Mouse (Mus musculus): ENCODE results near the gene Nfib. TPM values are rescaled to one million over a fixed set of nuclear protein-coding genes. Genes with fewer than 3 reads are reported as not detected.

Gene Nfib
- polyA plus RNA-seq, 1 experiment from 2014 or later = 113 TPM

DNA sequence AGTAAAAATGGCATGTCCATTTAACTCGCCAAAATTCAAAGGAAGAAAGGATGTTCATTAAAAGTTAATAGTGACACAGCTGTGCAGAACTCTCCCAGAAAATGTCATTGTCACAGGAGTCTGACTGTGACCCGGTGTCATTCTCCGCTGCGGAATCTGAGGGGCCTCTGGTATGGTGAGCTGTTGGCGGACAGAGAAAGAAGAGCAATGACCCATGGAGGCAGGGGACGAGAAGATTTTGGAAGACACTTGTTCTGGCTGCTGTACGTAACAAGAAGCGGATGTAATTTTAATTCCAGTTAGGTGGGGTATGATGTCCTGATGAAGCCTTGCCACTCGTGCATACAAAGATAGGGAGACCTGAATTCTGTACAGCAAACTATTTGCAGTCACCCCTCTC is 120.0 kb downstream of the Nfib start:
- H3K4me1 ChIP-seq = peaks cover 10% of the 10 kb centered on the region
- H3K9me3 ChIP-seq = no peaks in the 10 kb centered on the region
- ATAC-seq (ENCODE audit: borderline replicate concordance, extremely low read depth, low FRiP score, low TSS enrichment) = no peak
- no peaks in the 10 kb centered on the region for H3K27me3 ChIP-seq
- WGBS = 82% methylated on average over 9 of the region's 9 CpGs
- H3K4me2 ChIP-seq = no peak overlapping the region
- no peak overlapping the region for H3K27ac ChIP-seq
- no peak overlapping the region for H3K4me3 ChIP-seq
- no peak overlapping the region for H3K9ac ChIP-seq
- no peaks in the 10 kb centered on the region for H3K36me3 ChIP-seq

- Histone ChIP-seq H3K9ac (no peak overlapping the region), H3K4me2 (no peak overlapping the region), H3K36me3 (no peaks in the 10 kb centered on the region), H3K9me3 (no peaks in the 10 kb centered on the region), H3K27me3 (no peaks in the 10 kb centered on the region), H3K27ac (no peak overlapping the region), H3K4me1 (peaks cover 8% of the 10 kb centered on the region), H3K4me3 (no peak overlapping the region)
- WGBS = 96% methylated on average over 5 of the region's 5 CpGs
- no peak for ATAC-seq (ENCODE audit: borderline replicate concordance, extremely low read depth, low FRiP score, low TSS enrichment)
Measured at GRCm38 (mm10) chr4:82585056-82585455, 120.5 kb downstream of the Nfib start.

GRCm38 (mm10) chr4:82584548-82584947 is 121.0 kb downstream of the Nfib start:
- H3K36me3 ChIP-seq = no peaks in the 10 kb centered on the region
- no peak overlapping the region for H3K9ac ChIP-seq
- no peak overlapping the region for H3K4me2 ChIP-seq
- 46% methylated on average over 4 of the region's 4 CpGs for WGBS
- no peaks in the 10 kb centered on the region for H3K27me3 ChIP-seq
- ATAC-seq (ENCODE audit: borderline replicate concordance, extremely low read depth, low FRiP score, low TSS enrichment) = no peak
- no peaks in the 10 kb centered on the region for H3K9me3 ChIP-seq
- H3K4me3 ChIP-seq = no peak overlapping the region
- peaks cover 4% of the 10 kb centered on the region for H3K4me1 ChIP-seq
- H3K27ac ChIP-seq = no peak overlapping the region

GRCm38 (mm10) chr4:82573291-82573605 is 132.3 kb downstream of the Nfib start:
- H3K4me3 ChIP-seq = no peak overlapping the region
- ATAC-seq (ENCODE audit: borderline replicate concordance, extremely low read depth, low FRiP score, low TSS enrichment) = no peak
- H3K4me2 ChIP-seq = no peak overlapping the region
- H3K27me3 ChIP-seq = no peaks in the 10 kb centered on the region
- no peak overlapping the region for H3K9ac ChIP-seq
- 0 out of 2 replicates have a peak, but pooled peaks cover 7% of the 10 kb centered on the region for H3K4me1 ChIP-seq
- H3K36me3 ChIP-seq = no peaks in the 10 kb centered on the region
- 0 out of 2 replicates have a peak overlapping the region, but pooled peaks have one; percentile 3 for H3K27ac ChIP-seq
- H3K9me3 ChIP-seq = no peaks in the 10 kb centered on the region
- WGBS = 65% methylated on average over 7 of the region's 7 CpGs

- Histone ChIP-seq H3K9me3 (no peaks in the 10 kb centered on the region), H3K9ac (no peak overlapping the region), H3K4me2 (no peak overlapping the region), H3K27me3 (no peaks in the 10 kb centered on the region), H3K4me1 (0 out of 2 replicates have a peak, but pooled peaks cover 7% of the 10 kb centered on the region), H3K27ac (0 out of 2 replicates have a peak overlapping the region, but pooled peaks have one; percentile 3), H3K4me3 (no peak overlapping the region), H3K36me3 (no peaks in the 10 kb centered on the region)
- ATAC-seq (ENCODE audit: borderline replicate concordance, extremely low read depth, low FRiP score, low TSS enrichment) = peak; percentile 72
- WGBS = 57% methylated on average over 13 of the region's 13 CpGs
Measured at GRCm38 (mm10) chr4:82572410-82573290, 132.9 kb downstream of the Nfib start.

GRCm38 (mm10) chr4:82558816-82559215 is 146.7 kb downstream of the Nfib start:
- no peak overlapping the region for H3K4me3 ChIP-seq
- H3K4me1 ChIP-seq = peaks cover 13% of the 10 kb centered on the region; the same call in 1 of the 2 replicates
- 89% methylated on average over 2 of the region's 2 CpGs for WGBS
- H3K27ac ChIP-seq = no peak overlapping the region
- no peak for ATAC-seq (ENCODE audit: borderline replicate concordance, extremely low read depth, low FRiP score, low TSS enrichment)
- H3K4me2 ChIP-seq = no peak overlapping the region
- no peak overlapping the region for H3K9ac ChIP-seq
- H3K27me3 ChIP-seq = no peaks in the 10 kb centered on the region
- no peaks in the 10 kb centered on the region for H3K36me3 ChIP-seq
- H3K9me3 ChIP-seq = no peaks in the 10 kb centered on the region

- H3K9ac ChIP-seq = no peak overlapping the region
- ATAC-seq (ENCODE audit: borderline replicate concordance, extremely low read depth, low FRiP score, low TSS enrichment) = peak; percentile 86; the same call in 1 of the 2 replicates
Measured at GRCm38 (mm10) chr4:82555673-82556171, 149.8 kb downstream of the Nfib start.

DNA sequence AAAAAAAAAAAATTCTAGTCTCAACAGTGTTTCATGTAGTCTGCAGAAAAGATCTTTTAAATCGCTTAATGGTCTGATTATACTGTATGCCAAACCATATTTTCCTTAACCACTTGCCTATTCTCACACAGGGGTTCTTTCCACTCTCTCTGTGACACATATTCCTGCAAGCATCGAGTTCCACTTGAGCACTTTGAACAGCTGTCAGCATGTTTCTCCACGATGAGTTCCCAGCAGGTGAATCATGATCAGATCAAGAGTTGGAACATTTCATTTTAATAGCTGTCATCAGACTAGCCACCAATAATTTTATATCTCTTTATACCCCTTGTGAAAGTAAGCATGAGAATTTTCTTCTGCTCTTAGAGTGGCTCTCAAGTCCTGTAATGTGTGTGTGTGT is 151.9 kb downstream of the Nfib start:
- Histone ChIP-seq H3K4me3 (no peak overlapping the region), H3K9ac (no peak overlapping the region), H3K36me3 (no peaks in the 10 kb centered on the region), H3K27ac (no peak overlapping the region), H3K9me3 (no peaks in the 10 kb centered on the region), H3K27me3 (no peaks in the 10 kb centered on the region), H3K4me2 (no peak overlapping the region), H3K4me1 (peaks cover 13% of the 10 kb centered on the region; the same call in 1 of the 2 replicates)
- ATAC-seq (ENCODE audit: borderline replicate concordance, extremely low read depth, low FRiP score, low TSS enrichment) = no peak
- 50% methylated on average over 3 of the region's 3 CpGs for WGBS

More at GRCm38 (mm10) chr4:82555673-82556171, 149.8 kb downstream of the Nfib start:
- Histone ChIP-seq H3K4me1 (peaks cover 13% of the 10 kb centered on the region; the same call in 1 of the 2 replicates), H3K27me3 (no peaks in the 10 kb centered on the region), H3K27ac (peak overlapping the region; percentile 51), H3K36me3 (no peaks in the 10 kb centered on the region), H3K9me3 (no peaks in the 10 kb centered on the region), H3K4me3 (no peak overlapping the region), H3K4me2 (peak overlapping the region; percentile 27)
- WGBS = 37% methylated on average over 16 of the region's 16 CpGs

- WGBS = 46% methylated on average over 7 of the region's 7 CpGs
Measured at GRCm38 (mm10) chr4:82552238-82552637, 153.3 kb downstream of the Nfib start.

DNA sequence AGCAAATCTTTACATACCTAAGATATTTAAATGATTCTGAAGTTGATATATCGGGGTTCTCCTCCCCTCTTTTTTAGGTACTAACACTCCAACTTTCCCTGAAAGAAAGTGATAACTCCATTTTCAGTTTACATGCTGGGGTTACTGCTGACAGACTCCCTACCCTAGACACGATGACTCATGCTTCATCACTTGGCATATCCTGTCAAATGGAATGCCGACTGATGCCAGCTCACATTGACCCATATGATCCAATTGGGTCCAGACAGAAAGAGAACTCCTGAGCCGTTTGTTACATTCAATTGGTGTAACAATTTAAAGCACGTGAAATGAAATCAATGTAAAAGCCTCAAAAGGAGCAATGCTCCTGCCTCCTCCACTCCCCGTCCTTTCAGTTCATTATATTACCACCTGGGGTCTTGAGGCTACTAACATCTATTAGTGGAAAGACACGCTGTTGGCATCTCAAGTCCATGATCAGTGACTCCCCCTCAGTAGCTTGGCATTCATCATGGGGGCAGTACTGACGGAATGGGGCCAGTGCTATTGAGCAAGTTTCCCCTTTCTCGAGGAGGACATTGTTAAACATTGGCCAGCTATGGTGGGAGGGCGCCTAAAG is 155.7 kb downstream of the Nfib start:
- Histone ChIP-seq H3K27me3 (no peaks in the 10 kb centered on the region), H3K9me3 (no peaks in the 10 kb centered on the region), H3K9ac (no peak overlapping the region), H3K4me2 (no peak overlapping the region), H3K36me3 (no peaks in the 10 kb centered on the region), H3K4me1 (no peaks in the 10 kb centered on the region), H3K4me3 (no peak overlapping the region), H3K27ac (no peak overlapping the region)
- no peak for ATAC-seq (ENCODE audit: borderline replicate concordance, extremely low read depth, low FRiP score, low TSS enrichment)
- 78% methylated on average over 10 of the region's 10 CpGs for WGBS

More at GRCm38 (mm10) chr4:82552238-82552637, 153.3 kb downstream of the Nfib start:
- Histone ChIP-seq H3K4me3 (no peak overlapping the region), H3K27ac (no peak overlapping the region), H3K27me3 (no peaks in the 10 kb centered on the region), H3K4me1 (peaks cover 13% of the 10 kb centered on the region; the same call in 1 of the 2 replicates), H3K36me3 (no peaks in the 10 kb centered on the region), H3K9ac (no peak overlapping the region), H3K4me2 (no peak overlapping the region), H3K9me3 (no peaks in the 10 kb centered on the region)
- ATAC-seq (ENCODE audit: borderline replicate concordance, extremely low read depth, low FRiP score, low TSS enrichment) = no peak

- H3K4me1 ChIP-seq = 0 out of 2 replicates have a peak, but pooled peaks cover 4% of the 10 kb centered on the region
- ATAC-seq (ENCODE audit: borderline replicate concordance, extremely low read depth, low FRiP score, low TSS enrichment) = no peak
- no peaks in the 10 kb centered on the region for H3K27me3 ChIP-seq
- no peak overlapping the region for H3K4me3 ChIP-seq
- H3K9ac ChIP-seq = no peak overlapping the region
- WGBS = 91% methylated on average over 1 of the region's 1 CpGs
- H3K4me2 ChIP-seq = no peak overlapping the region
- no peak overlapping the region for H3K27ac ChIP-seq
- H3K9me3 ChIP-seq = no peaks in the 10 kb centered on the region
- H3K36me3 ChIP-seq = no peaks in the 10 kb centered on the region
Measured at GRCm38 (mm10) chr4:82548247-82548646, 157.3 kb downstream of the Nfib start.

GRCm38 (mm10) chr4:82543936-82544335 is 161.6 kb downstream of the Nfib start:
- WGBS = 72% methylated on average over 3 of the region's 3 CpGs
- no peaks in the 10 kb centered on the region for H3K27me3 ChIP-seq
- no peak overlapping the region for H3K9ac ChIP-seq

More at GRCm38 (mm10) chr4:82543936-82544335, 161.6 kb downstream of the Nfib start:
- H3K27ac ChIP-seq = no peak overlapping the region
- H3K36me3 ChIP-seq = no peaks in the 10 kb centered on the region
- peaks cover 34% of the 10 kb centered on the region for H3K4me1 ChIP-seq
- ATAC-seq (ENCODE audit: borderline replicate concordance, extremely low read depth, low FRiP score, low TSS enrichment) = no peak
- H3K9me3 ChIP-seq = no peaks in the 10 kb centered on the region
- no peak overlapping the region for H3K4me3 ChIP-seq
- no peak overlapping the region for H3K4me2 ChIP-seq

Data from lung, embryonic 15.5 days (tissue).